Mouse (Mus musculus) limb, embryonic 12.5 days (tissue): Measurements from ENCODE around the gene Prelid3b. TPM values are rescaled to one million over a fixed set of nuclear protein-coding genes. Genes with fewer than 3 reads are reported as not detected.
A peak's percentile ranks its signal among the peaks of the same experiment; 100 is the strongest.

Experiments used
- ATAC-seq: fragments of 200-750 bp; cut with Nextera tagmentation; 2 replicates; pipeline ENCODE4 v1.8.0; 2017; ENCODE audit warnings: low read depth, moderate TSS enrichment; ENCODE audit not compliant: insufficient number of reproducible peaks, insufficient read depth, low FRiP score, low TSS enrichment
- H3K27ac ChIP-seq: fragments of 300-500 bp; sonication (generic); 2 replicates; pipeline ENCODE4 v1.5.1; 2016; ENCODE audit warnings: mild to moderate bottlenecking, moderate library complexity
- H3K27me3 ChIP-seq: fragments of 300-500 bp; sonication (generic); 2 replicates; pipeline ENCODE4 v1.6.1; 2016; ENCODE audit warnings: mild to moderate bottlenecking, moderate library complexity
- H3K36me3 ChIP-seq: fragments of 300-500 bp; sonication (generic); 2 replicates; pipeline ENCODE4 v1.6.1; 2016; ENCODE audit warnings: mild to moderate bottlenecking, moderate library complexity
- H3K4me1 ChIP-seq: fragments of 300-500 bp; sonication (generic); replicated peaks from 2 replicates; pipeline ENCODE4 v1.6.1; 2016
- H3K4me2 ChIP-seq: fragments of 300-500 bp; sonication (generic); 2 replicates; pipeline ENCODE4 v1.6.1; 2016; ENCODE audit warnings: mild to moderate bottlenecking, moderate library complexity
- H3K4me3 ChIP-seq: fragments of 300-500 bp; sonication (generic); replicated peaks from 2 replicates; pipeline ENCODE4 v1.5.1; 2016; ENCODE audit warnings: mild to moderate bottlenecking
- H3K9ac ChIP-seq: fragments of 300-500 bp; sonication (generic); replicated peaks from 2 replicates; pipeline ENCODE4 v1.6.1; 2016; ENCODE audit warnings: mild to moderate bottlenecking, moderate library complexity
- H3K9me3 ChIP-seq: fragments of 300-500 bp; sonication (generic); 2 replicates; pipeline ENCODE4 v1.6.1; 2016; ENCODE audit warnings: mild to moderate bottlenecking, moderate library complexity
- WGBS: fragments of 180-500 bp; shearing (Covaris S2); methylation state at CpG from one replicate; pipeline ENCODE4 v1.1.7; 2016; 5-methylcytosine and 5-hydroxymethylcytosine counted together
- polyA plus RNA-seq: library from polyadenylated mRNA; unstranded; fragments of >200 nt; fragmentation: Nextera tagmentation; extraction: Ambion mirVana; gene quantifications from 2 replicates; pipeline ENCODE4 v1.2.1, GENCODE M21; 2016

The Prelid3b gene
- polyA plus RNA-seq, 1 experiment from 2014 or later, result 103 TPM

- H3K27me3 ChIP-seq, result no peaks in the 10 kb centered on the region
- no peak overlapping the region for H3K4me3 ChIP-seq
- 57% methylated on average over 14 of the region's 14 CpGs for WGBS
- H3K9ac ChIP-seq, result no peak overlapping the region
- ATAC-seq, result peak; percentile 59; the same call in 1 of the 2 replicates
- H3K4me2 ChIP-seq, result no peak overlapping the region
- H3K36me3 ChIP-seq, result no peaks in the 10 kb centered on the region
- H3K27ac ChIP-seq, result no peak overlapping the region
- H3K4me1 ChIP-seq, result peaks cover 20% of the 10 kb centered on the region
- H3K9me3 ChIP-seq, result no peaks in the 10 kb centered on the region
These were observed 28.1 kb upstream of the Prelid3b start for GRCm38 (mm10) chr2:174500814-174501503.

GRCm38 (mm10) chr2:174492858-174493257 is 20.0 kb upstream of the Prelid3b start:
- Histone ChIP-seq H3K36me3 (no peaks in the 10 kb centered on the region), H3K4me1 (no peaks in the 10 kb centered on the region), H3K9ac (no peak overlapping the region), H3K27ac (no peak overlapping the region), H3K4me2 (no peak overlapping the region), H3K27me3 (no peaks in the 10 kb centered on the region), H3K4me3 (no peak overlapping the region), H3K9me3 (no peaks in the 10 kb centered on the region)
- ATAC-seq, result no peak
- 73% methylated on average over 2 of the region's 2 CpGs for WGBS

- Histone ChIP-seq H3K27ac (no peak overlapping the region), H3K36me3 (no peaks in the 10 kb centered on the region), H3K4me2 (no peak overlapping the region), H3K4me3 (no peak overlapping the region), H3K9me3 (no peaks in the 10 kb centered on the region), H3K27me3 (no peaks in the 10 kb centered on the region), H3K9ac (no peak overlapping the region), H3K4me1 (no peaks in the 10 kb centered on the region)
- 84% methylated on average over 5 of the region's 5 CpGs for WGBS
- no peak for ATAC-seq
These were observed 14.1 kb upstream of the Prelid3b start for GRCm38 (mm10) chr2:174487005-174487404.

GRCm38 (mm10) chr2:174478746-174479145 is 5.9 kb upstream of the Prelid3b start:
- 82% methylated on average over 5 of the region's 5 CpGs for WGBS
- ATAC-seq, result no peak

GRCm38 (mm10) chr2:174477543-174478319 is 4.8 kb upstream of the Prelid3b start:
- 77% methylated on average over 3 of the region's 3 CpGs for WGBS
- H3K4me3 ChIP-seq, result no peak overlapping the region
- H3K27ac ChIP-seq, result no peak overlapping the region
- ATAC-seq, result no peak
- H3K9me3 ChIP-seq, result no peaks in the 10 kb centered on the region
- H3K27me3 ChIP-seq, result no peaks in the 10 kb centered on the region
- H3K4me1 ChIP-seq, result 0 out of 2 replicates have a peak, but pooled peaks cover 4% of the 10 kb centered on the region
- H3K9ac ChIP-seq, result no peak overlapping the region
- H3K36me3 ChIP-seq, result no peaks in the 10 kb centered on the region
- H3K4me2 ChIP-seq, result no peak overlapping the region

More at GRCm38 (mm10) chr2:174478746-174479145, 5.9 kb upstream of the Prelid3b start:
- no peak overlapping the region for H3K4me3 ChIP-seq
- no peak overlapping the region for H3K9ac ChIP-seq
- H3K4me1 ChIP-seq, result no peaks in the 10 kb centered on the region
- H3K27ac ChIP-seq, result no peak overlapping the region
- H3K27me3 ChIP-seq, result no peaks in the 10 kb centered on the region
- no peaks in the 10 kb centered on the region for H3K9me3 ChIP-seq
- no peak overlapping the region for H3K4me2 ChIP-seq
- H3K36me3 ChIP-seq, result no peaks in the 10 kb centered on the region

- no peak for ATAC-seq
- H3K36me3 ChIP-seq, result peaks cover 26% of the 10 kb centered on the region
- peak overlapping the region; percentile 75 for H3K4me3 ChIP-seq
- 65% methylated on average over 5 of the region's 5 CpGs for WGBS
- no peaks in the 10 kb centered on the region for H3K9me3 ChIP-seq
- peak overlapping the region; percentile 68 for H3K4me2 ChIP-seq
- H3K4me1 ChIP-seq, result 0 out of 2 replicates have a peak, but pooled peaks cover 13% of the 10 kb centered on the region
- H3K9ac ChIP-seq, result peak overlapping the region; percentile 78
- peak overlapping the region; percentile 80 for H3K27ac ChIP-seq
- no peaks in the 10 kb centered on the region for H3K27me3 ChIP-seq
These were observed 658 bp upstream of the Prelid3b start for GRCm38 (mm10) chr2:174473550-174473927.

GRCm38 (mm10) chr2:174472407-174472806 is 474 bp downstream of the Prelid3b start:
- WGBS, result 8% methylated on average over 30 of the region's 30 CpGs
- peak overlapping the region; percentile 68 for H3K4me2 ChIP-seq
- no peak for ATAC-seq
- H3K4me3 ChIP-seq, result peak overlapping the region; percentile 75
- H3K27ac ChIP-seq, result peak overlapping the region; percentile 73; the same call in 1 of the 2 replicates
- H3K27me3 ChIP-seq, result no peaks in the 10 kb centered on the region
- peaks cover 36% of the 10 kb centered on the region for H3K36me3 ChIP-seq
- peak overlapping the region; percentile 78 for H3K9ac ChIP-seq
- H3K4me1 ChIP-seq, result 0 out of 2 replicates have a peak, but pooled peaks cover 13% of the 10 kb centered on the region
- no peaks in the 10 kb centered on the region for H3K9me3 ChIP-seq

- H3K36me3 ChIP-seq, result peaks cover 50% of the 10 kb centered on the region
- no peak overlapping the region for H3K27ac ChIP-seq
- no peak overlapping the region for H3K4me2 ChIP-seq
- ATAC-seq, result no peak
- no peaks in the 10 kb centered on the region for H3K9me3 ChIP-seq
- WGBS, result 96% methylated on average over 7 of the region's 7 CpGs
- no peaks in the 10 kb centered on the region for H3K27me3 ChIP-seq
- H3K9ac ChIP-seq, result no peak overlapping the region
- H3K4me1 ChIP-seq, result 0 out of 2 replicates have a peak, but pooled peaks cover 13% of the 10 kb centered on the region
- no peak overlapping the region for H3K4me3 ChIP-seq
These were observed 2.0 kb downstream of the Prelid3b start for GRCm38 (mm10) chr2:174470786-174471405.

GRCm38 (mm10) chr2:174470333-174470732 is 2.5 kb downstream of the Prelid3b start:
- H3K4me3 ChIP-seq, result no peak overlapping the region
- H3K9me3 ChIP-seq, result no peaks in the 10 kb centered on the region
- H3K4me1 ChIP-seq, result 0 out of 2 replicates have a peak, but pooled peaks cover 13% of the 10 kb centered on the region
- no peak overlapping the region for H3K9ac ChIP-seq
- H3K36me3 ChIP-seq, result peaks cover 56% of the 10 kb centered on the region
- H3K4me2 ChIP-seq, result no peak overlapping the region
- 92% methylated on average over 4 of the region's 4 CpGs for WGBS
- H3K27ac ChIP-seq, result no peak overlapping the region
- H3K27me3 ChIP-seq, result no peaks in the 10 kb centered on the region
- no peak for ATAC-seq

GRCm38 (mm10) chr2:174463789-174464523 is 8.9 kb downstream of the Prelid3b start, which contains the start of gene Atp5e:
Atp5e (minus strand) TSS chr2:174464105.
- H3K36me3 ChIP-seq, result peaks cover 65% of the 10 kb centered on the region
- no peaks in the 10 kb centered on the region for H3K9me3 ChIP-seq
- H3K4me2 ChIP-seq, result peak within 1 kb of the TSS; percentile 97
- H3K4me3 ChIP-seq, result peak within 1 kb of the TSS; percentile 81
- peaks cover 12% of the 10 kb centered on the region; the same call in 1 of the 2 replicates for H3K4me1 ChIP-seq
- peak within 1 kb of the TSS; percentile 71 for H3K9ac ChIP-seq
- H3K27me3 ChIP-seq, result no peaks in the 10 kb centered on the region
- peak; percentile 98 for ATAC-seq
- H3K27ac ChIP-seq, result peak within 1 kb of the TSS; percentile 75
- WGBS, result 3% methylated on average over 48 of the region's 48 CpGs
